Mouse (Mus musculus): ENCODE measurements around the gene Obsl1.

Obsl1 gene

GRCm38 (mm10) chr1:75505956-75506831 is at the start of gene Obsl1:
Gene Obsl1 (minus strand): TSS chr1:75506452.
- in situ Hi-C loops (cut with MboI; ENCODE audit: low pct_unique_long_range_greater_than_20kb in 1 of 2, low sequenced_read_pairs in 2 of 2, unreplicated experiment in 1 of 2), result no loop called here

DNA sequence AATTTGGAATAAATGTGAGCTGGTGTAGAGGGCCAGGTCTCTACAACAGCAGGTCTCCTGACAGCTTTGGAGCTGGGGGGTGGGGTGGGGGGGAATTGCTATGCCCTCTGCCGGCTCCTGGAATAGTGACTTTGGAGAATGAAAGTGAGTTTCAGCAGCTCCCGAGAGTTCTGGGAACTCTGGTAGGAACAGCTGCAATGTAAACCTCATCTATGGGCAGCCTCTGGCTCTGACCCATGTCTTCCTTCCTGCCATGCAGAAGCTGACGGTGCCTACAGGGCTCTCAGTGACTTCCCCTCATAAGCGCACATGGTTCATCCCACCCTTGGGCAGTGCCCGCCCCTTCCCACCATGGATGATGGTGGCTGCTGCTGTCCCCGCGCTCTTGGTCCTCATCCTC is 49.4 kb upstream of the Obsl1 start:
- in situ Hi-C loops (cut with MboI; ENCODE audit: low pct_unique_long_range_greater_than_20kb in 1 of 2, low sequenced_read_pairs in 2 of 2, unreplicated experiment in 1 of 2), result loop anchor here (5.0 kb wide), 2 partner anchors 58 to 78 kb away; partner anchors contain the start of genes Chpf (in 1 of the 2) and Tmem198 (in 1 of the 2)

DNA sequence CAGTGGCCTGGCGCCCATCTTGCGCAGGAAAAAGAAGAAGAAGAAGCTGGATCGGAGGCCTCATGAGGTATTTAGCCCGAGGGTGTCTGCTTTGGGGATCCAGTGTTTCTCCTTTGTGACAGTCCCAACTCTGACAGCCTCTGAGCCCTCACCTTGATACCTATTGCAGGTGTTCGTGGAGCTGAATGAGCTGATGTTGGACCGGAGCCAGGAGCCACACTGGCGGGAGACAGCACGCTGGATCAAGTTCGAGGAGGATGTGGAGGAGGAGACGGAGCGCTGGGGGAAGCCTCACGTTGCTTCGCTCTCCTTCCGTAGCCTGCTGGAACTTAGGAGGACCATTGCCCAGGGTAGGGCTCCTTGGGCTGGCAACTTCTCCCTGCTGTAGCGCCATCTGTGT is 44.3 kb upstream of the Obsl1 start:
- in situ Hi-C loops (cut with MboI; ENCODE audit: low pct_unique_long_range_greater_than_20kb in 1 of 2, low sequenced_read_pairs in 2 of 2, unreplicated experiment in 1 of 2), result no loop called here

DNA sequence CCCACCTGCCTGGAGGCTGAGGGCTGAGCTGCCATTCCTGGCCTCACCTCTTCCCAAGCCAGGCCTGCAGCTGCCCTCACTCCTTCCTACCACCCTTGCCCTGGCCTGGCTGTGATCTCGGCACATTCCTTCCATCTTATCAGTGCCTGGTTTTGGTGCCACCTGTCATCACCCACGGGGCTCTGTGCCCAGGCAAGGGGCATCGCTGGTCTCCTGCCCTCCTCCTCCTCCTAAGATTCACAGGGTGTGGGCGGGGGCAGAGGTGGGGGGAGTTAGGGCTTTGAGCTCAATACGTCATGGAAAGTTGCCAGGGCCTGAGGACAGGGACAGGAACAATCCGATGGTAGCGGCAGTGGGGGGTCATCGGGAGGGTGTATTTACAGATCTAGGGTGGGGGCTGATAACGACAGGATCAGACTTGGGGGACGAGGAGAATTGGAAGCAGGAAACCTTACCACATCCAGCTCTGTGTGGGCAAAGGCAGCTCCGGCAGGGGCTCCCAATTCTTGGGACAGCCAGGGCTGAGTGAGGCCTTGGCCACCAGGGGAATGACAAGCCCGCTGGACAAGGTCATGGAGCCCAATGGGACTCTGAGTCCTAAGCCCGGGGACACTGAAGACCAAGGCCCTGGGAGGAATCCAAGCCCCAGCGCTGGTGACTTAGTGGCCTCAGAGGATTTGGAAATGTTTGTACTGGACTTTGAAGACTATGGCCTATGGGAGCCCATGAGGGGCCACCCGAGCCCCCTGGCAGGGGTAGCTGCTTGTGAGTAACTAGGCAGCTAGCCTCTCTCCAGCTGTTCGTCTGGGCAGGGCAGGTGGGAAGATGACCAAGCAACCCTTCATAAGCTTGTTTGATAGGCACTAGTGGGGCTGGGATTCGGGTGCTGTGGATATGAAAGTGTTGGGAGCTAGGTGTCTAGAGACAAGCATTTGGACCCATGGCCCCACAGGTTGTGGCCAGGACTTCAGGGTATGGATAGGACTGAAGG is 43.3 kb upstream of the Obsl1 start:
- in situ Hi-C loops (cut with MboI; ENCODE audit: low pct_unique_long_range_greater_than_20kb in 1 of 2, low sequenced_read_pairs in 2 of 2, unreplicated experiment in 1 of 2), result no loop called here

GRCm38 (mm10) chr1:75548871-75549270 is 42.6 kb upstream of the Obsl1 start:
- in situ Hi-C loops (cut with MboI; ENCODE audit: low pct_unique_long_range_greater_than_20kb in 1 of 2, low sequenced_read_pairs in 2 of 2, unreplicated experiment in 1 of 2), result no loop called here

- in situ Hi-C loops (cut with MboI; ENCODE audit: low pct_unique_long_range_greater_than_20kb in 1 of 2, low sequenced_read_pairs in 2 of 2, unreplicated experiment in 1 of 2), result no loop called here
Observed at GRCm38 (mm10) chr1:75548083-75548482, 41.8 kb upstream of the Obsl1 start.

DNA sequence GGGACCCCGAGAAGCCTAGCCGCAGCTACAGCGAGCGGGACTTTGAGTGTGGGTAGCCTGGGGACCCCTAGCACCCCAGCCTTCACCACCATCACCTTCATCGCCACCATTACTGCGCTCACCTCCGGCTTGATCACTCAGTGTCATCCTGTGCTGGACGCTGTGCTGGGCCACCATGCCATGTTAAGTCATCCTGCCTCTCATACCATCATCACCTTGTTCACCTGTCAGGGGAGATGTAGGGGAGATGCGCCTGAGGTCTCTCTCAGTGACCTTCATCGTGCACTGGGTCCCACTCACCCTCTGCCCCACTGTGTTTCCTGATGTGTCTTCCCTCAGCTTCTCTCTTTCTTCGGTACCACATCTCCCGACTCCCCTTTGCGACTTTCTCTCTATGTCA is 41.1 kb upstream of the Obsl1 start:
- in situ Hi-C loops (cut with MboI; ENCODE audit: low pct_unique_long_range_greater_than_20kb in 1 of 2, low sequenced_read_pairs in 2 of 2, unreplicated experiment in 1 of 2), result no loop called here

DNA sequence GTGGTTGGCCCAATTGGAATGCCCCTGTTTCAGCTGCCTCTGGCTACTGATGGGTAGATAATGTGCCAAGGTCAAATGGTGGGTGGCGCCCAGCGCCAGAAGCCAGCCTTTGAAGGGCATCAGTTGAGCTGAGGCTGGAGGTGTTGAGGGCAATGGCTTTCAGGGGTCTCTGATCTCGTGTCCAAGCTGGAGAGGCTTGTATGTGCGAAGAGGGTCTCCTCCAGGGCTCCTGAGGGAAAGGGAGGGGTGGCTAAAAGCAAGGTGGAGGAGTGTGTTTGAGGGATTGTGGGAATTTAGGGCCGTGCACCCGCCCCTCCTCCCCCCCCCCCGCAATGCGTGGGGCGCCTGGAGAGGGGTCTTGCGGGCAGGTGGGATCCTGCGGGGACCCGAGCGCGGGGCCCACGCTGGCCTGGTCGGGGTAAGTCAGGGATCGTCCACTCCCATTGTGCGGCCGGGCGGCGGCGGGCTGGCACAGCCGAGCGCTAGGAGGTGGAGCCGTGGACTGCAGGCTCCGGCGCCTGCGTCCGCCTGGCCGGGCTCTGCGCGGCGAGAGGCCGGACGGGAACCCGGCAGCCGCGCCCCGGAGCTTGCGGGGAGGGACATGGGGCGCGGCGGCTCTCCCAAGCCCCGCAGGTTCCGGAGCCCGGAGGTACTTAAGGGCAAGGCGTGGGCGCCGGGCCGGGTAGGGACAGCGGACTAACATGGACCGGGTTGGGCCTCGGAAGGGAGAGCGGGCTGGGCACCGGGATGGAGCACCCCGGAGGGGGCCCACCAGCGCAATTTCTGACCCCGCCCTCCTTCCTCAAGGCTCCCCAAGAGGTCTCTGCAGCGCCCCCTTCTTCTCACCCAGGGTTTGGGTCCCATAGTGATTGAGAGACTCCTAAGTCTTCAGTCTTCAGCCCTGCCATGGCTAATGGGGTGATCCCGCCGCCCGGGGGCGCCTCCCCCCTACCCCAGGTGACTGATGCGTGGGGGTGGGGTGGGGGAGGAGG is 40.0 kb upstream of the Obsl1 start, which contains the start of gene Slc4a3:
Gene Slc4a3 (plus strand): TSS at position 302 of the 992 bp plus-strand sequence.
- in situ Hi-C loops (cut with MboI; ENCODE audit: low pct_unique_long_range_greater_than_20kb in 1 of 2, low sequenced_read_pairs in 2 of 2, unreplicated experiment in 1 of 2), result no loop called here

DNA sequence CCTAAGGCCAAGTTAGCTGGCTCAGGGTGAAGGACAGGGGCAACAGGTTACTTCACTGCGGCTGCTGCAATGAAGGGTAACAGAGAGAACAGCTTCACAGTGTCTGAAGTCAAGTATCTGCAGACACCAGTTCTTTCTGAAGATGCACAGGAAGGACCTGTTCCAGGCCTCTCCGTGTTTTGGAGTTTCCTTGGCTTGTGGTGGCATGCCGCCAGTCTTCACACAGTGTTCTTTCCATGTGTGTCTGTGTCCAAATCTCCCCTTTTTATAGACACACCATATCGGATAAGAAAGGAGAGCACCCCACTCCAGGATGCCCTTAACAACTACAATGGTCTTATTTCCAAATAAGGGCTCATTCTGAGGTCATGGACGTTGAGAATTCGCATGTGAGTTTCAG is 38.1 kb upstream of the Obsl1 start:
- in situ Hi-C loops (cut with MboI; ENCODE audit: low pct_unique_long_range_greater_than_20kb in 1 of 2, low sequenced_read_pairs in 2 of 2, unreplicated experiment in 1 of 2), result no loop called here

GRCm38 (mm10) chr1:75541496-75541895 is 35.2 kb upstream of the Obsl1 start:
- in situ Hi-C loops (cut with MboI; ENCODE audit: low pct_unique_long_range_greater_than_20kb in 1 of 2, low sequenced_read_pairs in 2 of 2, unreplicated experiment in 1 of 2), result no loop called here

DNA sequence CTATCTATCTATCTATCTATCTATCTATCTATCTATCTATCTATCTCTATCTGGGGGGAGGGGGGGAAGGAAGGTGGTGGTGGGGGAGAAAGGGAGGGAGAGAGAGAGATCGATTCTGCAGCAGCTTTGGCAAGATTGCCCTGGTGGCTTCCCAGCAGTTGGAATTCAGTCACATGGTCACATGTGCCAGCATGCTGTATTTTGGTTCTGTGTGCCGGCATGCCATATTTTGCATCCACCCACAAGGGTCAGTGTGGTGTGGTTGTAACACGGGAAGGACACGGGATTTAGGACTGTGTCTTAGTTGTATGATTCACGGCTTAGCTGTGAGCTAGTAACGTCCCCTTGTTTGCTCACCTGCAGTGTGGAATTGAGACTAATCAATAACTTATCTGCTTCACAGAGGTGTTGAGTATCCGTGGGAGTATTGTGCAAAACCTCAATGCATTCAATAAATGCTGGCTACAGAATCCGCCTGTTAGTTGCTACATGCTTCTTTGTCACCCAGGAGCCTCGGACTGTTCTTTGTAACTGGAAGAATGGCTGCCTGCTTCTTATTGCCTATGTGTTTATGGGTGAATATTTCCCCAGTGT is 32.4 kb upstream of the Obsl1 start:
- in situ Hi-C loops (cut with MboI; ENCODE audit: low pct_unique_long_range_greater_than_20kb in 1 of 2, low sequenced_read_pairs in 2 of 2, unreplicated experiment in 1 of 2), result no loop called here

GRCm38 (mm10) chr1:75537587-75537986 is 31.3 kb upstream of the Obsl1 start:
- in situ Hi-C loops (cut with MboI; ENCODE audit: low pct_unique_long_range_greater_than_20kb in 1 of 2, low sequenced_read_pairs in 2 of 2, unreplicated experiment in 1 of 2), result no loop called here

DNA sequence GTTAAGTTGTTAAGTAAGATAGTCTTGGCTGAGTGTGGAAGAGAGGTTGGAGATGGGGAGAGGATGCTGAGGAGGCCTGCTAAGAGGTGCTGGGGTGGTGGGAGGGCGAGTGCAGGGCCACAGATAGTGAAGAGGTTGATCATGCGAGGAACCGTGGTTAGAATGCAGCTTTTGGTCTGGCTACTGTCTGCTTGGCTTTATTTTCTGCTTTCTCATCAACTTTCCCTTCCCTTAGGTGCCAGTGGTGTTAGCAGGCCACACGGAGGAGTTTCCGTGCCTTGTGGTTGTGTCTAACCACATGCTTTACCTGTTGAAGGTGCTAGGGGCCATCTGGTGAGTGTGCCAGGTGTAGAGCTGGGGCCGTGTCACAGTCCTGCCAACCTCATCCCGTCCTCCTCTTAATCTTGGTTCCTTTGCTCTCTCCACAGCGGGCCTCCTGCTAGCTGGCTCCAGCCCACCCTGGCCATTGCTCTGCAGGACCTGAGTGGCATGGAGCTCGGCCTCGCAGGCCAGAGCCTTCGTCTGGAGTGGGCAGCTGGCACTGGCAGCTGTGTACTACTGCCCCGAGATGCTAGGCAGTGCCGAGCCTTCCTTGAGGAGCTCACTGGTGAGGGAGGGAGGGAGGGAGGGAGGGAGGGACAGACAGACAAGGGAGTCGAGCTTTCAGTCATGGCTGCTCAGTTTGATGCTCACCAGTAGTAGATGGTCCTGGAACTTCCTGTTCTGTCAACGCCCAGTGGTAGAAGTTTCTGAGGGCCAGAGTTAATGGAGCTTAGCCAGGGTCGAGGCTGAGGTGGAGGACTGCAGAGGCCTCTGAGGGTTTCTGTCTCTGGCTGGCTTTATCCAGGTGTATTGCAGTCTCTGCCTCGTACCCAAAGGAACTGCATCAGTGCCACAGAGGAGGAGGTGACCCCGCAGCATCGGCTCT is 27.3 kb upstream of the Obsl1 start:
- in situ Hi-C loops (cut with MboI; ENCODE audit: low pct_unique_long_range_greater_than_20kb in 1 of 2, low sequenced_read_pairs in 2 of 2, unreplicated experiment in 1 of 2), result no loop called here

DNA sequence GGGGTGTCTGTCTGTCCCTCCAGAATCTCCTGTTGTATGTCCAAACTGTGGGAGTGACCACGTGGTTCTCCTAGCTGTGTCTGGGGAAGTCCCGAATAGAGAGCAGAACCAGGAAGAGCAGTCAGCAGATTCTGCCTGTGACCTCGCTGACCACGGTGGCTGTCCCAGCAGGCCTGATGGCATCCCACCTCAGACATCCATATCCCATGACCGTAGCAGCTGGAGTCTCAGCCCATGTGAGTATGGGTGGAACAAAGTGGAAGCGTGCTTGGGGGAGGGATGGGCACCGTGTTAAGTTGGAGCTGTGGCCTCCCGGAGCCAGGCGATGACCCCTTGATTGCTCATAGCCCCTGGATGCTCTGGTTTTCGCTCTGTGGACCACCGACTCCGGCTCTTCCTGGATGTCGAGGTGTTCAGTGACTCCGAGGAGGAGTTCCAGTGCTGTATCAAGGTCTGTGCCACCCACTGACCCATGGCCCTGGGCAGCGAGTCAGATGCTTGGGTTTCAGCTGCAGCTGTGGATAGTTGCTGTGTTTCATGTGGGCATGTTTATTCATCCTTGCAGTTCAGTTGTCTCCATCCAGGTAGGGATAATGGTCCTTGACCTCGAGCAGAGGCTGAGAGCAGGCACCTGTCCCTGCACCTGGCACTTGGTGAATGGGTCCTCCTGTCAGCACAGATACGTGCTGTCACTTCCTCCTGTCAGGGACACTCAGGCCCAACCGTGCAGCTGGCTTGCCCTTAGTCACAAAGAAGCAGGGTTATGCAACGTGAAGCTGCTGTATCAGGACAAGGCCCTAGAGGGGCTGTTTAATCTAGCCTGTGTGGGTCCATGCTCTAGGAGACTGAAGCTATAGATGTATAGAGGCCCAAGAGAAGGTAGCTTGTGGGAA is 26.3 kb upstream of the Obsl1 start:
- in situ Hi-C loops (cut with MboI; ENCODE audit: low pct_unique_long_range_greater_than_20kb in 1 of 2, low sequenced_read_pairs in 2 of 2, unreplicated experiment in 1 of 2), result no loop called here

DNA sequence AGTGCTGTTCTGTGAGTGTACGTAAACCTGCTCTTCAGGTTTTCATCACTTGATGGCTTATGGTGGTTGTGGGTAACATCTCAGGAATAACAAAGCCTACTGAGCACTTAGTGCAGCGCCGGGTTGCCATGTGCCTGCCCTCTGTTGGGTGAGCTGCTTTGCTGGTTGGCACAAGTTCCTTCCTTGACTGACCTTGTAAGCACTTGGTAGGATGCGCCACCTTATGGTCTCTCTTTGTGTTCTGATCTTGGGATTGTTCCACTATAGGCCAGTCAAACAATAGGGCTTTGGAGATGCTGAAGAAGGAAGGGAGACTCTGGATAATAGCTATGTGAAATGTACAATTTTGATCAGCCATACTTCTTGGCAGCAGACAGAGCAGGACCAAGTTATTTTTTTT is 24.3 kb upstream of the Obsl1 start:
- in situ Hi-C loops (cut with MboI; ENCODE audit: low pct_unique_long_range_greater_than_20kb in 1 of 2, low sequenced_read_pairs in 2 of 2, unreplicated experiment in 1 of 2), result no loop called here

DNA sequence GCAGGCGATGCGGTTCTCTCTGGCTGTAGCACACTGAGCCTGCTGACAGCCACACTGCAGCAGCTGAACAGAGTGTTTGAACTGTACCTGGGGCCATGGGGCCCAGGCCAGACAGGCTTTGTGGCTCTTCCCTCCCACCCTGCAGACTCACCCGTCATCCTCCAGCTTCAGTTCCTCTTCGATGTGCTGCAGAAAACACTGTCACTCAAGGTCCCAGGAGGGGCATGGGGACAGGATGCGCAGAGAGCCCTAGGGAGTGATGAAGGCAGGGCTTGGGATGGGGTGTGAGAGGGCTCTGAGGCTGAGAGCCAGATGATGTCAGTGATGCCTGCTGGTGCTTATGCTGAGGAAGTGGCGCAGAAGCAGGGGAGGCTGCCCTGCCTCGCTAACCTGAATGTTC is 18.4 kb upstream of the Obsl1 start:
- in situ Hi-C loops (cut with MboI; ENCODE audit: low pct_unique_long_range_greater_than_20kb in 1 of 2, low sequenced_read_pairs in 2 of 2, unreplicated experiment in 1 of 2), result no loop called here
